Mouse (Mus musculus): ENCODE data around the gene Gm28308.

DNA sequence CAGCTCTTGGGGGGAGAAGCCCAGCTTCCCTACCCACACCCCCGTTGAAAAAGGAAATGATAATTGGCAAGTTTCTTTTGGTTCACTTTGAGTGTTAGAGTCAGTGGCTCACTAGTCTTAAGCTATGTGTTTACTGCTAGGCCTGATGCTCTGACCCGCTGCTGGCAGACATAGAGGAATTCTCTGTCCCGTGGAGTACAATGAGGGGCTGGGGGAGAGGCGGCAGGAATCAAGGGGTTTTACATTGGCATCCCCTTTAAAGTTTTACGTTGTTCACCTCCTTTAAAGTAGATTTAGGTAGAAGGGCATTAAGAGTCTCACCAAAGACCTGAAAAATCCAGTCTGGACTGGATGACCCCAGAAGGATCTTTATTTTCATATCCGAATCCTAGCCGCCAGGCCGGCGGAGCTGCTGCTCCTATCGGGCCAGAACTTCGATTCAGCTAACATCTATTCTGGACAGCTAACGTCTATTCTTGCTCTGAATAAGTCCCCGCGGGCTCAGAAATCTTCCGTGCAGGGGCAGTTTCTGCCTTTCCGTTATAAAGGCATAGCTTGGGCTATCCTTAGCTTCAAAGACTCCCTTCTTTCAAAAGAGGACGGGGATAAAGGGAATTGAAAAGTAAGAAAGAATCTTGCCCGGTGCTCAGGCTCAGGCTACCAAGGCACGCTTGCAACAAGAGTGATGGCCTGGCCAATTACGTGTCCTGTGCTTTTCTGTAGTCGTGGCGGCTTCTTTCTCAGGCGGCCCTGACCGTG is 39.1 kb upstream of the Gm28308 start:
- TF ChIP-seq CTCF (IDR thresholded peaks at IDR 0.05; ENCODE audit: borderline replicate concordance, extremely low read depth, insufficient read depth, insufficient read length) = no peak
- no peak for TF ChIP-seq POLR2A (IDR thresholded peaks at IDR 0.05; ENCODE audit: borderline replicate concordance, extremely low read depth, insufficient read depth, insufficient read length, poor library complexity, severe bottlenecking)
